Mouse (Mus musculus) cerebellum, adult 9-11 months (tissue): ENCODE measurements around the gene Nfatc2.

Experiments
- DNase-seq: peaks from one replicate; pipeline ENCODE4 v3.0.0; 2022

Gene Nfatc2

GRCm38 (mm10) chr2:168428375-168428901 is 173.0 kb downstream of the Nfatc2 start:
- no peak for DNase-seq
